Mouse (Mus musculus) adrenal gland, adult 8-10 months (tissue): Measurements from ENCODE around the gene Ston1. TPM values are rescaled to one million over a fixed set of nuclear protein-coding genes. Genes with fewer than 3 reads are reported as not detected.

Source experiments
- DNase-seq: peaks from one replicate; pipeline ENCODE4 v3.0.0; 2022
- total RNA-seq, 4 experiments: library from RNA; stranded (reverse); gene quantifications; 2 replicates each; pipeline ENCODE4 v1.2.4; 2022

Ston1 gene
- total RNA-seq = 10 to 100 TPM; 32.2 to 49.3 (median 41.6) TPM

GRCm38 (mm10) chr17:88597222-88598055 is at the start of gene Ston1:
Ston1 (plus strand) TSS chr17:88597684.
- peak; percentile 65 for DNase-seq

GRCm38 (mm10) chr17:88549411-88550191 is 47.9 kb upstream of the Ston1 start:
- no peak for DNase-seq

- DNase-seq = no peak
Measured at GRCm38 (mm10) chr17:88550351-88550750, 47.1 kb upstream of the Ston1 start.

- no peak for DNase-seq
Measured at GRCm38 (mm10) chr17:88550981-88551940, 46.2 kb upstream of the Ston1 start.

GRCm38 (mm10) chr17:88552556-88552955 is 44.9 kb upstream of the Ston1 start:
- DNase-seq = no peak

- DNase-seq = no peak
Measured at GRCm38 (mm10) chr17:88553001-88553449, 44.5 kb upstream of the Ston1 start.

- DNase-seq = no peak
Measured at GRCm38 (mm10) chr17:88553473-88554087, 43.9 kb upstream of the Ston1 start.

GRCm38 (mm10) chr17:88556176-88556575 is 41.3 kb upstream of the Ston1 start:
- no peak for DNase-seq

GRCm38 (mm10) chr17:88556688-88557087 is 40.8 kb upstream of the Ston1 start:
- no peak for DNase-seq

GRCm38 (mm10) chr17:88558168-88558842 is 39.2 kb upstream of the Ston1 start:
- DNase-seq = peak; percentile 50

GRCm38 (mm10) chr17:88563611-88564010 is 33.9 kb upstream of the Ston1 start:
- DNase-seq = no peak

GRCm38 (mm10) chr17:88569807-88570540 is 27.5 kb upstream of the Ston1 start:
- no peak for DNase-seq

- no peak for DNase-seq
Measured at GRCm38 (mm10) chr17:88570784-88571183, 26.7 kb upstream of the Ston1 start.

- no peak for DNase-seq
Measured at GRCm38 (mm10) chr17:88574811-88575210, 22.7 kb upstream of the Ston1 start.

- no peak for DNase-seq
Measured at GRCm38 (mm10) chr17:88578522-88579242, 18.8 kb upstream of the Ston1 start.

GRCm38 (mm10) chr17:88580556-88580955 is 16.9 kb upstream of the Ston1 start:
- no peak for DNase-seq

- DNase-seq = no peak
Measured at GRCm38 (mm10) chr17:88581511-88582021, 15.9 kb upstream of the Ston1 start.

- DNase-seq = no peak
Measured at GRCm38 (mm10) chr17:88582999-88583398, 14.5 kb upstream of the Ston1 start.

- no peak for DNase-seq
Measured at GRCm38 (mm10) chr17:88583411-88583810, 14.1 kb upstream of the Ston1 start.

- no peak for DNase-seq
Measured at GRCm38 (mm10) chr17:88587371-88587770, 10.1 kb upstream of the Ston1 start.
